Mouse (Mus musculus) C2C12 (cell line): ENCODE measurements around the gene Zfp330. TPM values are rescaled to one million over a fixed set of nuclear protein-coding genes. Genes with fewer than 3 reads are reported as not detected.

Experiments used
- H3K27me3 ChIP-seq: one replicate; pipeline ENCODE4 v1.6.1; 2011; ENCODE audit not compliant: control insufficient read depth, insufficient read depth, insufficient read length
- H3K36me3 ChIP-seq: one replicate; pipeline ENCODE4 v1.6.1; 2011; ENCODE audit not compliant: control insufficient read depth, insufficient read depth
- H3K4me3 ChIP-seq: one replicate; pipeline ENCODE4 v1.5.1; 2011; ENCODE audit warnings: mild to moderate bottlenecking, control low read depth; ENCODE audit not compliant: poor library complexity, insufficient read depth, severe bottlenecking
- H3K79me2 ChIP-seq: one replicate; pipeline ENCODE4 v1.6.1; 2011; ENCODE audit not compliant: control insufficient read depth, insufficient read depth
- H3K79me3 ChIP-seq: one replicate; pipeline ENCODE4 v1.6.1; 2011; ENCODE audit warnings: low read depth, control low read depth
- H3ac ChIP-seq: one replicate; pipeline ENCODE3; 2011; ENCODE audit warnings: low read depth; ENCODE audit not compliant: control insufficient read depth, insufficient read length
- CEBPB ChIP-seq: IDR thresholded peaks from one replicate; pipeline ENCODE4 v1.6.1; 2011; ENCODE audit warnings: low read depth, mild to moderate bottlenecking, control low read depth, moderate library complexity
- CTCF ChIP-seq: IDR thresholded peaks from one replicate; pipeline ENCODE4 v1.5.1; 2011; ENCODE audit not compliant: control insufficient read depth, insufficient read depth, insufficient read length
- FOSL1 ChIP-seq: IDR thresholded peaks from one replicate; pipeline ENCODE4 v1.8.0; 2011; ENCODE audit warnings: mild to moderate bottlenecking, low read length; ENCODE audit not compliant: poor library complexity, insufficient read depth, severe bottlenecking
- MAX ChIP-seq: IDR thresholded peaks from one replicate; pipeline ENCODE4 v1.6.1; 2011; ENCODE audit warnings: mild to moderate bottlenecking, control low read depth
- MYOD1 ChIP-seq: IDR thresholded peaks from one replicate; pipeline ENCODE4 v1.6.1; 2011; ENCODE audit warnings: low read depth; ENCODE audit not compliant: control insufficient read depth, insufficient read length
- MYOG ChIP-seq: IDR thresholded peaks from one replicate; pipeline ENCODE4 v1.6.1; 2011; ENCODE audit not compliant: control insufficient read depth, insufficient read length; ENCODE audit errors: extremely low read depth
- USF1 ChIP-seq: IDR thresholded peaks from one replicate; pipeline ENCODE4 v1.6.1; 2011; ENCODE audit warnings: low read depth, mild to moderate bottlenecking, control low read depth, moderate library complexity
- long read RNA-seq, 2 experiments: library from polyadenylated mRNA; unstranded; transcript quantifications; one replicate each; pipeline ENCODE4 v2.0.0; 2019 to 2020
- polyA plus RNA-seq: library from polyadenylated mRNA; unstranded; fragments of >200 nt; fragmentation: generic; extraction: Trizol; gene quantifications from one replicate; pipeline ENCODE4 v1.2.1, GENCODE M21; 2012; ENCODE audit warnings: missing spikeins

Gene Zfp330
- 22.2 TPM for polyA plus RNA-seq
- long read RNA-seq, experiment 1, transcript Zfp330-201 (10 exons, 1,675 nt) = major isoform, 79 of 100 reads
- long read RNA-seq, experiment 1, partial matches to known transcripts = 6 of 100 reads
- long read RNA-seq, experiment 1, other reads (novel, unspliced or antisense) = 11 of 100 reads
- long read RNA-seq, experiment 2, transcript Zfp330-201 (10 exons, 1,675 nt) = major isoform, 458 of 489 reads
- long read RNA-seq, experiment 2, partial matches to known transcripts = 6 of 489 reads
- long read RNA-seq, experiment 2, other reads (novel, unspliced or antisense) = 24 of 489 reads

DNA sequence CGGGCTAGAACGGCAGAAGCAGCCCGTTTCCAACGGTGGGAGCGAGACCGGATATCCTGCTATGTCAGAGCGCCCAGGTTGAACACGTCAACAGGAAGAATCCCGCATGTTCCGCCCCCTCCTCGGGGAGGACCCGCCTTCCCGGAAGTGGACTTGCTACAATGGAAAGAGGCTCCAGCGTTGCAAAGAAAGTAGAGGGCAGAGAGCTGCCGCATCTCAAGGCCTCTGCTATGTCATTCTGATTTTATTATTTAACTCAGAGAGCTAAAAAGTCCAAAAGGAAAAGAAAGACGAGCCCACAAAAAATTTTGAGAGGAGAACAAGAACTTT is at the start of gene Zfp330:
Zfp330 (minus strand) TSS at position 68 of the 330 bp plus-strand sequence.
- Histone ChIP-seq H3ac (peak within 1 kb of the TSS; percentile 79), H3K36me3 (peaks cover 29% of the 10 kb centered on the region), H3K27me3 (no peaks in the 10 kb centered on the region), H3K79me3 (peaks cover 29% of the 10 kb centered on the region), H3K4me3 (peak within 1 kb of the TSS; percentile 78), H3K79me2 (peaks cover 41% of the 10 kb centered on the region)
- no peak for TF ChIP-seq MYOG
- no peak for TF ChIP-seq MAX
- no peak for TF ChIP-seq CEBPB
- TF ChIP-seq MYOD1 = no peak
- no peak for TF ChIP-seq CTCF
- no peak for TF ChIP-seq FOSL1
- no peak for TF ChIP-seq USF1

DNA sequence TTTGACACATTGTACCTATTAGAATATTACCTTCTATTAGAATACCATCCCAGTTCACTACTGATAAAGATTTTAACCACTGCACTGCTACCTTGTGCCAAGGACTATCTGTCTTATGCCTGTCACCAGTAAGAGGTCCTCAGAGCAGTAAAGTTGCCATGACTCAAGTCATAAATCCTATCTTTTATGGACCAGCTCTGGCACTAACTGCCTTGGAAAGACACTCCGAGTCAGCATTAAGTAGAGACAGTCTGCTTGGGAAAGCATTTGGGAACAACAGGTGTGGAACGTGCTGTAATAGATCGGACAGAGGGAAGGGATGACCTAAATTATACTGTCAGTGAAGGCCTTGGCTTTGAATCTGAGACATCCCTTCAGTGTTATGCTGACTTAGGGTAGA is 4.0 kb upstream of the Zfp330 start:
- H3ac ChIP-seq = no peak overlapping the region
- peaks cover 3% of the 10 kb centered on the region for H3K27me3 ChIP-seq
- TF ChIP-seq MAX (no peak), CEBPB (no peak), USF1 (no peak), FOSL1 (no peak), MYOD1 (no peak), CTCF (no peak), MYOG (no peak)
- no peaks in the 10 kb centered on the region for H3K36me3 ChIP-seq
- no peak overlapping the region for H3K4me3 ChIP-seq
- H3K79me3 ChIP-seq = peaks cover 8% of the 10 kb centered on the region
- peaks cover 10% of the 10 kb centered on the region for H3K79me2 ChIP-seq

DNA sequence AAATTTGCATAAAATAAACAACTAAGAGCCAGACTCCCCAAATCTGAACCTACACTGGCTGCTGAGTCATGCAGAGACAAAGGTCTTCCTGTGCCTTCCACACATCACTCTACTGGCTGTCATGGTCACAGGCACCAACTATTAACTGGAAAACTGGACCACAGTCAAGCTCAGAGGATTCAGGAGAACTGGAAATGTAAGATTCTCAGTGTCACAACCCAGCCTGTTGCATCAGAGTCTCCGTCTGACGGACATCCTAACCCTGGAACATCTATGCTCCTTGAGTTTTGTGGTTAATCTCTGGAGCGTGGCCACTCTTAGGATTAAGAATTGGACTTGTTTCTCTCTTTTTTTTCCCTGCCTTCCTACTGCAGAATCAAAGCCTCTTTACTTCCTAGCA is 3.4 kb upstream of the Zfp330 start:
- Histone ChIP-seq H3K27me3 (peaks cover 3% of the 10 kb centered on the region), H3K79me3 (peaks cover 13% of the 10 kb centered on the region), H3ac (no peak overlapping the region), H3K4me3 (no peak overlapping the region), H3K79me2 (peaks cover 15% of the 10 kb centered on the region), H3K36me3 (peaks cover 3% of the 10 kb centered on the region)
- TF ChIP-seq FOSL1 (no peak), CTCF (no peak), CEBPB (no peak), MYOG (no peak), USF1 (no peak), MAX (no peak), MYOD1 (no peak)

DNA sequence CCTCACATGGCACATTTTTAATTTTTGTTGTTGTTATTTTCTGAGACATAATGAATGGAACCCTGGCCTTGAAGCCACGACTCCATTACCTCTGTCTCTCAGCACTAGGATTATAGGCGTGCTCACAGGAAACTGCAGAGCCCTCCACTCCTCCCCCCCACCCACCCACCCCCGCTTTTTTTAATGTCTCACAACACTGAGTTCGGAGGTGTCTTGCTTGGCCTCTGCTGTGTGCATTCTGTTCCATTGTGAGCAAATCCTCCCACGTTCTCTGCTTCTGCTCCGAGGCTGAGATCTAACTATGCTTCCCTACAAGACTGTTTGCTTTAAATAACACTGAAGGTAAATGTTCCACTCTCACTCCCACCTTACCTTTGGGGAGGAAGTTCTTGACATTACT is 522 bp upstream of the Zfp330 start:
- Histone ChIP-seq H3K36me3 (peaks cover 29% of the 10 kb centered on the region), H3K4me3 (no peak overlapping the region), H3K27me3 (no peaks in the 10 kb centered on the region), H3ac (no peak overlapping the region), H3K79me3 (peaks cover 29% of the 10 kb centered on the region), H3K79me2 (peaks cover 41% of the 10 kb centered on the region)
- TF ChIP-seq MYOD1 (no peak), MYOG (no peak), MAX (no peak), USF1 (no peak), FOSL1 (no peak), CEBPB (no peak), CTCF (no peak)

DNA sequence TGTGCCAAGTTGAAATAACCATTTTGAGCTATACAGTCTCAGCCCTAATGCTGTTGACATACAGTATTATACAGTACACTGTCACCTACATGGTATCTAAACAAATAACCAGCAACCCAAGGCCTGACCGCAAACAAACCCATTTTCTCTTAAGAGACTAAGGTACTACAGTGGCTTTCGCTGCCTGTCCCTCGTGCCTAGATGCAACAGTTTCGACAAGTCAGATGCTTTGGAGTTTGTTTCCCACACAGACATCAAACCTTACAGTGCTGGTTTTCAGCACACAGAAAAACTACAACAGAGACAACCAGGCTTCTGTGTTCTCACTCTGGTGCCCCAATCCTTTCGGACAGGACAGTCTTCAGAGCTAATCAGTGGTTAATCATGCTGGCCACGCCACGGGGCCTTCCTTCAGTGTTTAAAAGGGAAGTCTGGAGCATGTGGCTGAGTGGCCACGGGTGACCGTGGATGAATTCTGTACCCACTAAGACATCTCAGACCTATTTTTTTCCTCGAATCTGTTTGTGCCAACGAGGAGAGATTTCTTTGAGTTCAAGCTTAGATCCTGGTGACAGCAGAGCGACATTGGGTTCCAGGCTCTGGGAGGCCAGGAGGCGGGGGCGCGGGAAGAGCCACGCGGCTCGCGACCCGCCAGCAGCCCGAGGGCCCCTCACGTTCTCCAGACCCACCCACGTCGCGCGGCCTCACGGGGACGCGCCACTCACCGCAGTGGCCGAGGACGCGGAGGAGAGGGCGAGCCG is 448 bp downstream of the Zfp330 start:
- Histone ChIP-seq H3K4me3 (peak overlapping the region; percentile 78), H3K79me2 (peaks cover 41% of the 10 kb centered on the region), H3K36me3 (peaks cover 34% of the 10 kb centered on the region), H3ac (peak overlapping the region; percentile 79), H3K27me3 (no peaks in the 10 kb centered on the region), H3K79me3 (peaks cover 29% of the 10 kb centered on the region)
- TF ChIP-seq USF1 (no peak), CTCF (no peak), MYOD1 (no peak), CEBPB (no peak), FOSL1 (no peak), MYOG (no peak), MAX (peak; percentile 3)
